27 mouse cellular contexts compared by ENCODE assay signal in genomic region chr9:72632198-72632597, GRCm38 (mm10). TPM values are rescaled to one million over a fixed set of nuclear protein-coding genes. Genes with fewer than 3 reads are reported as not detected.
DNase-seq lines count a peak whose midpoint lies in the region; ATAC-seq lines count a peak whose summit lies in the region.
"Had no signal": no experiment of that assay in that cellular context is flagged by ENCODE, and none has a peak within 500 bp of the region (broad histone marks: within the 10 kb centered on the region; RNA-seq: fewer than 3 reads in every experiment).

No protein-coding gene starts in this region.

- H3K9me3 ChIP-seq in heart, embryonic 10.5 days = no peaks in the 10 kb centered on the region
- no peaks in the 10 kb centered on the region for H3K9me3 ChIP-seq in heart, embryonic 16.5 days (replicated peaks; ENCODE audit: control insufficient read depth, low read length)
- no peaks in the 10 kb centered on the region for H3K9me3 ChIP-seq in liver, embryonic 12.5 days (replicated peaks)
- H3K9me3 ChIP-seq in liver, embryonic 11.5 days (ENCODE audit: control insufficient read depth, low read length) = no peaks in the 10 kb centered on the region
- H3K9me3 ChIP-seq: forebrain, embryonic 10.5 days; forebrain, embryonic 13.5 days had no signal

- no peak for ATAC-seq in heart, embryonic 16.5 days (replicated peaks; ENCODE audit: extremely low read depth, insufficient read depth, low FRiP score)
- ATAC-seq in liver, embryonic 12.5 days = peak; percentile 44; the same call in 1 of the 2 replicates
- no peak; the same call in 1 of the 2 replicates for ATAC-seq in liver, embryonic 11.5 days (replicated peaks; ENCODE audit: low FRiP score)
- ATAC-seq in megakaryocyte-erythroid progenitor cell, adult 5-6 weeks (replicated peaks; ENCODE audit: low FRiP score, low TSS enrichment, poor library complexity, severe bottlenecking) = no peak
- ATAC-seq: forebrain, embryonic 13.5 days; forebrain, embryonic 16.5 days; hindbrain, postnatal 0 days; inflammation-experienced regulatory T-cells, adult 6 months; intestine, embryonic 16.5 days; Patski had no signal

- H3K4me2 ChIP-seq in heart, embryonic 16.5 days (ENCODE audit: low read depth, low read length) = no peak overlapping the region
- no peak overlapping the region for H3K4me2 ChIP-seq in liver, embryonic 12.5 days
- H3K4me2 ChIP-seq in liver, embryonic 11.5 days = no peak overlapping the region
- H3K4me2 ChIP-seq: forebrain, embryonic 13.5 days; heart, embryonic 11.5 days; hindbrain, embryonic 14.5 days had no signal

- 15% methylated on average over 1 of the region's 1 CpGs for WGBS in heart, embryonic 10.5 days
- 15% methylated on average over 1 of the region's 1 CpGs for WGBS in heart, embryonic 16.5 days
- 19% methylated on average over 1 of the region's 1 CpGs for WGBS in liver, embryonic 12.5 days (ENCODE audit: insufficient replicate concordance)
- 9% methylated on average over 1 of the region's 1 CpGs for WGBS in liver, embryonic 11.5 days

- DNase-seq in heart, embryonic 10.5 days (ENCODE audit: low spot score) = no peak
- DNase-seq in heart, postnatal 4 days = no peak
- no peak for DNase-seq in heart, adult 8-10 months (ENCODE audit: low spot score)
- no peak for DNase-seq in liver, embryonic 11.5 days (ENCODE audit: low spot score)
- DNase-seq: adrenal gland, postnatal 10 days; adrenal gland, postnatal 36 days; B cell, adult 2 months; cerebellum, adult 18-20 months; cerebellum, adult 9-10 months; cerebellum, postnatal 14 days; gastrocnemius, postnatal 10 days; gastrocnemius, postnatal 36 days; heart, postnatal 36 days; kidney, adult 18-20 months had no signal

- H3K9ac ChIP-seq in heart, embryonic 16.5 days (ENCODE audit: low read length) = no peak overlapping the region
- no peak overlapping the region for H3K9ac ChIP-seq in liver, embryonic 12.5 days
- no peak overlapping the region for H3K9ac ChIP-seq in liver, embryonic 11.5 days (ENCODE audit: low read depth, low read length)
- H3K9ac ChIP-seq: forebrain, embryonic 13.5 days; hindbrain, embryonic 14.5 days had no signal

- H3K4me1 ChIP-seq in heart, embryonic 10.5 days = peaks cover 11% of the 10 kb centered on the region; the same call in 1 of the 2 replicates
- peaks cover 19% of the 10 kb centered on the region for H3K4me1 ChIP-seq in heart, embryonic 16.5 days (ENCODE audit: control insufficient read depth, insufficient read depth, low read length)
- peaks cover 7% of the 10 kb centered on the region for H3K4me1 ChIP-seq in liver, embryonic 12.5 days
- H3K4me1 ChIP-seq in liver, embryonic 11.5 days (replicated peaks; ENCODE audit: control insufficient read depth, insufficient read depth, low read length) = peaks cover 5% of the 10 kb centered on the region; the same call in 1 of the 2 replicates

- peak overlapping the region; percentile 59 for H3K27ac ChIP-seq in heart, embryonic 10.5 days
- H3K27ac ChIP-seq in heart, embryonic 16.5 days (ENCODE audit: low read length) = peak overlapping the region; percentile 62; the same call in 1 of the 2 replicates
- no peak overlapping the region for H3K27ac ChIP-seq in liver, embryonic 12.5 days
- no peak overlapping the region for H3K27ac ChIP-seq in liver, embryonic 11.5 days (ENCODE audit: low read depth, low read length)
- H3K27ac ChIP-seq: forebrain, embryonic 10.5 days; forebrain, embryonic 13.5 days; hindbrain, embryonic 14.5 days; hindbrain, postnatal 0 days had no signal

- no peak overlapping the region for H3K4me3 ChIP-seq in heart, embryonic 10.5 days
- H3K4me3 ChIP-seq in heart, embryonic 16.5 days (ENCODE audit: low read length) = no peak overlapping the region
- H3K4me3 ChIP-seq in liver, embryonic 12.5 days = no peak overlapping the region
- H3K4me3 ChIP-seq in liver, embryonic 11.5 days (ENCODE audit: low read depth, low read length) = no peak overlapping the region
- H3K4me3 ChIP-seq: forebrain, embryonic 10.5 days; forebrain, embryonic 13.5 days had no signal

- H3K27me3 ChIP-seq in heart, embryonic 10.5 days (ENCODE audit: insufficient read depth, poor library complexity, severe bottlenecking) = no peaks in the 10 kb centered on the region
- H3K27me3 ChIP-seq in heart, embryonic 16.5 days (ENCODE audit: control insufficient read depth, insufficient read depth, low read length) = no peaks in the 10 kb centered on the region
- no peaks in the 10 kb centered on the region for H3K27me3 ChIP-seq in liver, embryonic 12.5 days (replicated peaks)
- H3K27me3 ChIP-seq in liver, embryonic 11.5 days (replicated peaks; ENCODE audit: control insufficient read depth, insufficient read depth, low read length) = no peaks in the 10 kb centered on the region
- H3K27me3 ChIP-seq: CH12.LX; forebrain, embryonic 13.5 days; Patski had no signal

- no peaks in the 10 kb centered on the region for H3K36me3 ChIP-seq in heart, embryonic 10.5 days
- no peaks in the 10 kb centered on the region for H3K36me3 ChIP-seq in heart, embryonic 16.5 days (ENCODE audit: control insufficient read depth, insufficient read depth)
- no peaks in the 10 kb centered on the region for H3K36me3 ChIP-seq in liver, embryonic 12.5 days
- H3K36me3 ChIP-seq in liver, embryonic 11.5 days (ENCODE audit: control insufficient read depth, insufficient read depth, low read length) = no peaks in the 10 kb centered on the region
- H3K36me3 ChIP-seq: forebrain, embryonic 10.5 days had no signal

RNA-seq across cellular contexts. Expression of gene Nedd4, which starts 29.9 kb away (rescaled TPM):
- 515 and 584 TPM in 2 replicates for polyA plus RNA-seq in heart, embryonic 10.5 days (2016; fragmentation: Nextera tagmentation; extraction: Ambion mirVana)
- 100 to 1,000 TPM; 610 to 637 TPM for total RNA-seq in heart, postnatal 4 days (2021)
- 428 and 482 TPM in 2 replicates for polyA plus RNA-seq in heart, embryonic 16.5 days (2015; fragmentation: Nextera tagmentation; extraction: Ambion mirVana)
- total RNA-seq in heart, adult 8-10 months (2022) = 100 to 1,000 TPM; 344 to 366 (median 354) TPM
- 173 and 176 TPM in 2 replicates for polyA plus RNA-seq in liver, embryonic 12.5 days (2016; fragmentation: Nextera tagmentation; extraction: Ambion mirVana)
- polyA plus RNA-seq in liver, embryonic 11.5 days (2014; fragmentation: Nextera tagmentation; extraction: Ambion mirVana) = 302 and 334 TPM in 2 replicates
- 212 and 300 TPM in 2 replicates for total RNA-seq in megakaryocyte-erythroid progenitor cell, adult 5-6 weeks (2014; fragmentation: Nextera tagmentation)
- total RNA-seq in megakaryocyte-erythroid progenitor cell, adult 5-6 weeks (2017) = 341 and 350 TPM in 2 replicates

Comparison
In these comparisons a context has a peak if more than half of its experiments do, and no peak if none do; other contexts are left out.
1. H3K27ac ChIP-seq: peak in heart, embryonic 10.5 days (single experiment) and heart, embryonic 16.5 days (single experiment); none in liver, embryonic 12.5 days (single experiment) and liver, embryonic 11.5 days (single experiment).